Mouse (Mus musculus) embryonic fibroblast, embryonic 13.5 days (primary cell): ENCODE measurements around the gene Mroh8.

Experiments
- CTCF ChIP-seq: IDR thresholded peaks from 2 replicates; pipeline ENCODE4 v1.5.1; 2011; ENCODE audit warnings: mild to moderate bottlenecking, control low read depth, low read length, moderate library complexity, borderline replicate concordance; ENCODE audit not compliant: insufficient read depth
- POLR2A ChIP-seq: IDR thresholded peaks from 2 replicates; pipeline ENCODE4 v1.6.1; 2011; ENCODE audit warnings: low read depth, mild to moderate bottlenecking, control low read depth, low read length, moderate library complexity

- TF ChIP-seq CTCF (no peak), POLR2A (no peak)
Measured at GRCm38 (mm10) chr2:157263101-157263500, 16.2 kb downstream of the Mroh8 start.
